Mouse (Mus musculus) lung, adult 2 months (tissue): ENCODE data around the gene Hint1. TPM values are rescaled to one million over a fixed set of nuclear protein-coding genes. Genes with fewer than 3 reads are reported as not detected.

Experiments used
- DNase-seq: peaks from one replicate; pipeline ENCODE4 v3.0.0; 2022
- H3K4me1 ChIP-seq: fragments of 200-500 bp; 2 replicates; pipeline ENCODE4 v1.6.1; 2011; ENCODE audit warnings: low read length; ENCODE audit not compliant: control insufficient read depth, insufficient read depth
- H3K4me3 ChIP-seq: fragments of 200-500 bp; replicated peaks from 2 replicates; pipeline ENCODE3; 2011; ENCODE audit warnings: low read depth, mild to moderate bottlenecking, control low read depth, low read length; ENCODE audit errors: extremely low read depth
- CTCF ChIP-seq: fragments of 200-500 bp; IDR thresholded peaks from 2 replicates; pipeline ENCODE4 v1.5.1; 2011; ENCODE audit warnings: mild to moderate bottlenecking, low read length, control low read depth; ENCODE audit not compliant: insufficient read depth
- POLR2A ChIP-seq: fragments of 200-500 bp; IDR thresholded peaks from 2 replicates; pipeline ENCODE4 v1.6.1; 2011; ENCODE audit warnings: low read depth, mild to moderate bottlenecking, control low read depth, low read length, borderline replicate concordance; ENCODE audit errors: extremely low read depth
- WGBS: fragments of 180-500 bp; shearing (Covaris S2); methylation state at CpG from one replicate; pipeline ENCODE4 v1.1.7; 2018; 5-methylcytosine and 5-hydroxymethylcytosine counted together
- polyA plus RNA-seq: library from polyadenylated mRNA; depleted of rRNA; stranded (reverse); fragments of >200 nt; gene quantifications from 2 replicates; pipeline ENCODE4 v1.2.3, GENCODE M21; 2012; rRNA removed

Hint1 gene
- 251 and 265 TPM in 2 replicates for polyA plus RNA-seq

DNA sequence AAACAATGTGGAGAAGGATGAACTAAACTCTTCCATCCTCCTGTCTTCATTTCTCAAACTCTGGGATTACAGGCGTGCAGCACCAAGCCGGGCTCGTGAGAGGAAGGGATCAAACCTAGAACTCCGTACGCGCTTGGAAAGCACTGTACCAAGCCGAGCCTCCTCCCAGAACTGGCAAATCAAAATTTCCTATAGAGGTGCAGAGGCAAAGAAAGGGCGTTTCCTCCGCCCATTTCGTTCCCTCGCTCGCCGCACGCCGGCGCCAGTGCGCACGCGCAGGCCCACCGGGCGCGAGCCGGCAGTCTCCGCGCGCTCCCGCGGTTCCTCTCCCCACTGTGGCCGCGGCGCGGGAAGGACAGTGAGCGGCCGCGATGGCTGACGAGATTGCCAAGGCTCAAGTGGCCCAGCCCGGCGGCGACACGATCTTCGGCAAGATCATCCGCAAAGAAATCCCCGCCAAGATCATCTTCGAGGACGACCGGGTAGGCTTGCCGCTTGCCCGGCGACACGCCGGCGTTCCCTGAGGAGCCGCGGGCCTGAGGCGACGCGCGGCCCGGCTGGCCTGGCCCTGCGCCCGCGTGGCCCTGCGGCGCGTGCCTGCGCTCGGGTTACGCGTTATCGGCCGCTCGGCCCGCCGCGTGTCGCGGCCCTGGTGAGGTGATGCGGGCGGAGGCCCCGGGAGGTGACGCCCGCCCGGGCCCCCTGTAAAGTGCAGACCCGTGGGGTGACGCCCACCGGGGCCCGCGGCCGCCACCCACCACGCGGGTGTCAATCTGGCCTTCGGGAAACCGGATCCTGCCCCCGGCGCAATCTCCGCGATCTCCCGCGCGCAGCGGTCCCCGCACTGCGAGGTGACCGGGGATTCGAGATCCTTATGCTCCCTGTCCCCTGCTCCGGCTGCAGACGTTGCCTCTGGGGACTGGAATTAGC, at the start of gene Hint1:
Hint1 (plus strand) TSS at position 265 of the 930 bp plus-strand sequence.
- peak within 1 kb of the TSS; percentile 82 for H3K4me3 ChIP-seq
- peak; percentile 93 for DNase-seq
- H3K4me1 ChIP-seq: peaks cover 7% of the 10 kb centered on the region
- WGBS: under 1% methylated on average over 104 of the region's 107 CpGs
- TF ChIP-seq CTCF (no peak), POLR2A (peak; percentile 95)

GRCm38 (mm10) chr11:54817449-54817848, 48.7 kb upstream of the Hint1 start:
- no peak for DNase-seq
- H3K4me3 ChIP-seq: no peak overlapping the region
- no peaks in the 10 kb centered on the region for H3K4me1 ChIP-seq
- 52% methylated on average over 4 of the region's 4 CpGs for WGBS
- TF ChIP-seq CTCF (no peak), POLR2A (no peak)

DNA sequence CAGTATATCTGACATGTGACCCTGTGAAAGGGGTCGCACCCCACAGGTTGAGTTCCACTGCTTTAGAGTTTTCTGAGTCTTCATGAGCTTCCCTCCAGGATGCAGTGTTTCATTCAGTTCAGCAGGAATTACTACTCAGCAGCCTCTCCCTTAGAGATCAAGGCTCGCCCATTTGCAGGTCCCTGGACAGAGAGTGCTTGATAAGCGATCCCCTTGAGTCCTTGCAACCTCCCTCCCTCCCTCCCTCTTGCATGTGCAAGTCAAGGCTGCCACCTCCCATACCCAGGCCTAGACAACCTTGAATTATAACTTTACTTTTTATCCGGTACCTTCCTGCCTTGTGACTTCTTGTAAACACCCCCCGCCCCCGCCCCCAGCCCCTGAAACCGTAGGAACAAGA, 46.7 kb upstream of the Hint1 start:
- TF ChIP-seq POLR2A (no peak), CTCF (no peak)

DNA sequence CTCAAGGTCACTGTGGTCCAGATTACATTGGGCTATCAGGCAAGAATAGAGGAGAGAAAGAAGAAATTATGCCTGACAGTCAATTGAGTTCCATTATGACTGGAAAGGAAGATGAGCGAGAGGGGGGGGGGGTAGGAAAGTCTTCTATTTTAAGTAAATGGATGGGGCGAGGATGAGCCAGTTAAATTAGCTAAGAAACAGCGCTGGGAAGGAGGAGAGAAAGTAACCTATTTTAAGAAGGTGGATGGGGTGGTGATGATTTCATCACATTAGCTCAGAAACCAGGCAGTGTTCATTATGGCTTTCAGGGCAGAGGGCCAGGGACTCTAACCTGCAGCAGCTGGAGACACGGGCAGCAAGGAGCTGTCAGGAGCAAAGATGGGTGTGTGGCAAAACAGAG, 42.7 kb upstream of the Hint1 start:
- Histone ChIP-seq H3K4me1 (no peaks in the 10 kb centered on the region), H3K4me3 (no peak overlapping the region)
- TF ChIP-seq POLR2A: no peak
- no peak for TF ChIP-seq CTCF
- 75% methylated on average over 4 of the region's 4 CpGs for WGBS
- no peak for DNase-seq

More for the DNA sequence above, 46.7 kb upstream of the Hint1 start:
- DNase-seq: no peak
- no peak overlapping the region for H3K4me3 ChIP-seq
- 71% methylated on average over 7 of the region's 7 CpGs for WGBS
- H3K4me1 ChIP-seq: no peaks in the 10 kb centered on the region

DNA sequence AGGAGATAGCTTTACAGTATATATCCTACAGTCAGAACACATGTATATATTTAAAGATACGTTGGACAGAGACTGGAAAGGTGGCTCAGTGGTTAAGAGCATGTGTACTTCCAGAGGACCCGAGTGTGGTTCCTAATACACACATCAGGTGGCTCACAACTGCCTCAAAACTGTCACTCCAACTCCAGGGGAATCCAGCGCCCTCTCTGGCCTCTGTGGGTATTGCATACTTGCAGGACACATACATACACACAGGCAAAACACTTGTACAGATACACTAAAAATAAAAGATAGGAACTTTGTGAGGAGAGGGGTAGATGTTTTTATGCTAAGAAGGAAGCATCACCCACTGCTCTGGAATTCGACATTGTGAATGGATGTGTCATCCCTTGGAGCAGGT, 40.4 kb upstream of the Hint1 start:
- 83% methylated on average over 4 of the region's 4 CpGs for WGBS
- TF ChIP-seq CTCF (no peak), POLR2A (no peak)
- Histone ChIP-seq H3K4me1 (no peaks in the 10 kb centered on the region), H3K4me3 (no peak overlapping the region)
- DNase-seq: no peak

DNA sequence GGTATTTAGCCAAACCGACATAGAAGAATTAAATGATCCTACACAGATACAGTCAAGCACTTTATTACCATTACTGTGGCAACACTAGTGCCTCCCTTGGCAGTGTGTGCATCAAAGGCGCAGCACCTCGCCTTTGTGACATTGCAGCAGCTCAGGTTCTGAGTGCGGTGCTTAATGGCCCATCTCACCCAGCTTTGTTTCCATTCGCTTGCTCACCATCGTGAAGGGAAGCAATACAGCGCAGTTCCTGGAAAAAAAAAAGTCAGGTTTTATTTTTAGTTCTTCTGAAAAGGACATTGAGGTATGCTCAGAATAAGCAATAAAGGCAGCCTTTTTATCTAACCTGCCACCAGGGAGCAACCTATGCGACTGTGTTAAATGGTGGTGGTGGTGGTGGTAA, 39.4 kb upstream of the Hint1 start:
- no peak overlapping the region for H3K4me3 ChIP-seq
- TF ChIP-seq POLR2A (no peak), CTCF (no peak)
- no peaks in the 10 kb centered on the region for H3K4me1 ChIP-seq
- WGBS: 87% methylated on average over 8 of the region's 8 CpGs
- DNase-seq: no peak

DNA sequence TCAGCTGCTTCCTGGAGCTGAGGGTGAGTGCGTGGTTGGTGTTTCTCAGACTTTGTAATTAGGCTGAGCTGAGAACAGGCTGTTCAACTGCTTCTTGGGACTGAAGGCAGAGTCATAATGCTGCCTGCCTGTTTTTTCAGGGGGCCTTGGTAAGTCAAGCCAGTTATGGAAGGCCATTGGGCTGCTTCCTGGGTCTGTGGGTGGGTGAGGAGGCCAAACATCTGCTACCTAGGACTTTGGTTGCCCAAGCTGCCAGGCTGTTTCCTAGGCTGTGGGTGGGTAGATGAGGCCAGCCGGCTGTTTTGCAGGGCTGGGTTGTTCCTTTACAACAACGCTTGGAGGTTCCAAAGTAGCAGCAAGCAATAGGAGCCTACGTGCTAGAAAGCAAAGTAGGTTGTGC, 32.4 kb upstream of the Hint1 start:
- no peak for TF ChIP-seq POLR2A
- no peak for TF ChIP-seq CTCF
- DNase-seq: no peak
- Histone ChIP-seq H3K4me3 (no peak overlapping the region), H3K4me1 (no peaks in the 10 kb centered on the region)
- WGBS: 89% methylated on average over 4 of the region's 4 CpGs

DNA sequence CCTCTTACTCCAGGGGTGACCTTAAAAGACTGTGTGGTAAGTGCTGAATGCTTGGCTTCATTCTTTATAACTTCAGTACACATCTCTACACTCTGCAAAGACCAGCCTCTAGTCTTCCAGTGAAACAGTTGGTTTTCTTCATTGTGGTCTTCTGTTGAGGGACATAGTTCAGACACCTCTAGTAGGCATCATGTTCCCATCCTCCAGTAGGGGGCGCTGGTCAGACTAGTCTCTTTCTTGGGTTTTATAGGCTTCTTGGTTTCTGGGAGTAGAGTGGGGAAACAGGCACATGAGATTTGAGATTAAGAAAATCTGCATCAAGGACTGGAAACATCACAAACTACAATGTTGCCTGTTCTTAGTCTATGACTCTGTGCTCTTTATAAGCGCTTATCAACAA, 31.6 kb upstream of the Hint1 start:
- H3K4me1 ChIP-seq: no peaks in the 10 kb centered on the region
- no peak for DNase-seq
- H3K4me3 ChIP-seq: no peak overlapping the region
- 60% methylated on average over 2 of the region's 2 CpGs for WGBS
- TF ChIP-seq CTCF (no peak), POLR2A (no peak)

- no peak for DNase-seq
- 76% methylated on average over 9 of the region's 9 CpGs for WGBS
- H3K4me3 ChIP-seq: no peak overlapping the region
- no peak for TF ChIP-seq POLR2A
- no peak for TF ChIP-seq CTCF
- no peaks in the 10 kb centered on the region for H3K4me1 ChIP-seq
These were observed 30.1 kb upstream of the Hint1 start for GRCm38 (mm10) chr11:54836106-54836505.

DNA sequence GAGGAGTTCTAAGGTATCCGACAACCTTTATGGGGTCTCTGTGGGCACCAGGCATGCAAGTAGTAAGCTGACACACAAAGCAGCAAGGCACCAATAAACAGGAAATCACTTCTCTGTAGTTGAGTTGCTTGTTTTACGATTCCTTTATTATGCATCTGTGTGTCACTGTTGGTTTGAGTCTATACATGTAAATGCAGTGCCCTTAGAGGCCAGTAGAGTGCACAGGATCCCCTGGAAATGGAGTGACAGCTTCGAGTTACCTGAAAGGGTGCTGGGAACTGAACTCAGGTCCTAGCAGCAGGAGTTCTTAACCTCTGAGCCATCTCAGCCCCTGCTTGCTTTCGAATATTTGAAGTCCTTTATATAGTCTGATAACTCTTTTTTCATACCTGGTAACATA, 26.5 kb upstream of the Hint1 start:
- DNase-seq: no peak
- 86% methylated on average over 4 of the region's 4 CpGs for WGBS
- TF ChIP-seq POLR2A: no peak
- TF ChIP-seq CTCF: no peak
- Histone ChIP-seq H3K4me3 (no peak overlapping the region), H3K4me1 (no peaks in the 10 kb centered on the region)
